Mouse (Mus musculus) kidney, embryonic 14.5 days (tissue): ENCODE measurements around the gene Hint3. TPM values are rescaled to one million over a fixed set of nuclear protein-coding genes. Genes with fewer than 3 reads are reported as not detected.
A peak's percentile ranks its signal among the peaks of the same experiment; 100 is the strongest.
"Not testable (repeated sequence)": the region's sequence is repeated elsewhere in the genome, so short reads cannot be mapped to it uniquely, and the experiment has no call there.

ENCODE experiments used
- ATAC-seq: fragments of 200-750 bp; cut with Nextera tagmentation; 2 replicates; pipeline ENCODE4 v1.8.0; 2017; ENCODE audit warnings: moderate number of reproducible peaks, mild to moderate bottlenecking, moderate TSS enrichment, moderate library complexity; ENCODE audit not compliant: low FRiP score, low TSS enrichment
- H3K27ac ChIP-seq: fragments of 300-500 bp; sonication (generic); 2 replicates; pipeline ENCODE4 v1.5.1; 2014; ENCODE audit warnings: low read depth, mild to moderate bottlenecking, low read length, moderate library complexity, mixed read lengths
- H3K27me3 ChIP-seq: fragments of 300-500 bp; sonication (generic); 2 replicates; pipeline ENCODE4 v1.6.1; 2014; ENCODE audit warnings: mild to moderate bottlenecking, low read length; ENCODE audit not compliant: control insufficient read depth, insufficient read depth
- H3K36me3 ChIP-seq: fragments of 300-500 bp; sonication (generic); 2 replicates; pipeline ENCODE4 v1.6.1; 2014; ENCODE audit warnings: low read length, mixed read lengths; ENCODE audit not compliant: control insufficient read depth, insufficient read depth
- H3K4me1 ChIP-seq: fragments of 300-500 bp; sonication (generic); 2 replicates; pipeline ENCODE4 v1.6.1; 2014; ENCODE audit warnings: low read length, mixed read lengths; ENCODE audit not compliant: control insufficient read depth, insufficient read depth
- H3K4me2 ChIP-seq: fragments of 300-500 bp; sonication (generic); replicated peaks from 2 replicates; pipeline ENCODE4 v1.6.1; 2014; ENCODE audit warnings: low read depth, mild to moderate bottlenecking, low read length
- H3K4me3 ChIP-seq: fragments of 300-500 bp; sonication (generic); 2 replicates; pipeline ENCODE4 v1.5.1; 2014; ENCODE audit warnings: mild to moderate bottlenecking, low read length
- H3K9ac ChIP-seq: fragments of 300-500 bp; sonication (generic); 2 replicates; pipeline ENCODE4 v1.6.1; 2014; ENCODE audit warnings: low read depth, mild to moderate bottlenecking, low read length, moderate library complexity
- H3K9me3 ChIP-seq: fragments of 300-500 bp; sonication (generic); 2 replicates; pipeline ENCODE4 v1.6.1; 2016; ENCODE audit warnings: low read length; ENCODE audit not compliant: control insufficient read depth
- WGBS: fragments of 180-500 bp; shearing (Covaris S2); extraction: QIAGEN DNeasy Blood & Tissue Kit; methylation state at CpG from one replicate; pipeline ENCODE4 v1.1.7; 2014; 5-methylcytosine and 5-hydroxymethylcytosine counted together
- polyA plus RNA-seq: library from polyadenylated mRNA; unstranded; fragments of >200 nt; fragmentation: Nextera tagmentation; extraction: Ambion mirVana; gene quantifications from 2 replicates; pipeline ENCODE4 v1.2.1, GENCODE M21; 2014

Hint3 gene
- 24.0 and 26.2 TPM in 2 replicates for polyA plus RNA-seq

DNA sequence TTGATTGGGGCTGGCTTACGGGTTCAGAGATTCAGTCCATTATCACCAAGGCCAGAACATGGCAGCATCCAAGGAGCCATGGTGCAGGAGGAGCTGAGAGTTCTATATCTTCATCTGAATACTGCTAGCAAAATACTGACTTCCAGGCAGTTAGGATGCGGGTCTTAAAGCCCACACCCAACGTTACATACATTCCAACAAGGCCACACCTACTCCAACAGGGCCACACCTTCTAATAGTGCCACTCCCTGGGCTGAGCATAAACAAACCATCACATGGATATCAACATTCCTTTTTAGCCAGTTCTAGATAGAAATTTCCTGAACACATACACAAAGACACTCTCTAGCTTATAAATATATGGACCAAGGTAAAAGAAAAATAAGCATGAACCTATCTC lies at the start of gene Hint3:
Gene Hint3, minus strand, starts transcription at position 120 of the 400 bp plus-strand sequence.
- Histone ChIP-seq H3K4me3 (no peak within 1 kb of the TSS), H3K4me2 (no peak within 1 kb of the TSS), H3K9me3 (no peaks in the 10 kb centered on the region), H3K4me1 (no peaks in the 10 kb centered on the region), H3K27me3 (no peaks in the 10 kb centered on the region), H3K27ac (no peak within 1 kb of the TSS), H3K36me3 (no peaks in the 10 kb centered on the region), H3K9ac (no peak within 1 kb of the TSS)
- WGBS, result 93% methylated on average over 3 of the region's 3 CpGs
- no peak for ATAC-seq

DNA sequence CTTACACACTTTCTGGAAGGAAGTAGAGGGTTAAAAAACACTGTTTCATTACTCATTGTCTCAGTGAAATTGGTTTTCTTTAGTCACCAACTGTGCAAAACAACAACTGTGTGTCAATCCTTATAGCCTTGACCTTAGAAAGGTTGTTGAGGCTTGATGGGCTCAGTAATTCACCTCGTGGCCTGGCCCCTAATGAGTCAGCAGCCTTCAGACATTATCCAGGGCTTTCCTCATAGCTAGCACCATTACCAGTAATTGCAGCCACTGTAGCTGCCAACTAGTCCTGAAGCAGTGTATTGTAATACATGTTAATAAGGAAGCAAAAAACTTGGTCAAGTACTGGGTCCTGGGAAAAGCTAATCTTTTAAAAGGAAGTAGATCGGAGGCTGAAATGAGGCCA lies 48.6 kb upstream of the Hint3 start:
- Histone ChIP-seq H3K27ac (no peak overlapping the region), H3K27me3 (no peaks in the 10 kb centered on the region), H3K36me3 (no peaks in the 10 kb centered on the region), H3K9ac (no peak overlapping the region), H3K4me3 (no peak overlapping the region), H3K9me3 (no peaks in the 10 kb centered on the region), H3K4me2 (no peak overlapping the region), H3K4me1 (no peaks in the 10 kb centered on the region)
- no peak for ATAC-seq
- WGBS, result 72% methylated on average over 2 of the region's 2 CpGs

DNA sequence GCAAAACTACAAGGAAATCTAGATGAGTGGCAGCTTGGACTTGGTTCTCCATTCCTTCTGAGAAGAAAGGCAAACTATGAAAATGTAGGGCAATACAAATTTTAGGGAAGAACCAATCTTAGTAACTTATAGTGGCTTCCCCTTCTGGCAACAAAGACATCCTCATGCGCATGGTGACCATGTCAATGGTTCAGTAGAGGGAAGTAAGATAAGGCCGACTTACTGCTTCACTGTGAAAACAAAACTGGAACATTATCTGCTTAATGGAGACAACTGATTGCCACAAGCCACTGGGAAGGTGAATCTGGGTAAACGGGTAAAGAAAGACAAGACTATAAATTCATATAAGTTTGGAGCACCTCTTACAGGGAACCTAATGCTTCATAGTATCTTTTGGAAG lies 45.4 kb upstream of the Hint3 start:
- Histone ChIP-seq H3K4me2 (no peak overlapping the region), H3K9me3 (no peaks in the 10 kb centered on the region), H3K9ac (no peak overlapping the region), H3K4me3 (no peak overlapping the region), H3K4me1 (no peaks in the 10 kb centered on the region), H3K27me3 (no peaks in the 10 kb centered on the region), H3K27ac (no peak overlapping the region), H3K36me3 (no peaks in the 10 kb centered on the region)
- 75% methylated on average over 3 of the region's 3 CpGs for WGBS
- ATAC-seq, result no peak

DNA sequence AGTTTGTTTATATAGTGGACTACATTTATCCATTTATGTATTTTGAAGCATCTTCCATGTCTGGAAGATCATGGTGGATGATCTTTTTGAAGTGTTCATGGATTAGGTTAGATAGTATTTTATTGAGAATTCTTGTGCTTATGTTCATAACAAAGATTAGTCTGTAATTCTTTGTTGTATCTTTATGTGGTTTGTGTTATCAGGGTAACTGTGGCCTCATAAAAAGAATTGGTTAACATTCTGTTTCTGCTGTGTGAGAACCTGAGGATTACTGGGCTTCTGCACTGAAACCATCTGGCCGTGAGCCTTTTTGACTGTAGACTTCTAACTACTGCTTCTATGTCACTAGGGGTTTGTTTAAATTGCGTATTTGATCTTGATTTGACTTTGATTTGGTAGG lies 37.1 kb upstream of the Hint3 start:
- H3K36me3 ChIP-seq, result no peaks in the 10 kb centered on the region; the same call in 1 of the 2 replicates
- no peak overlapping the region for H3K9ac ChIP-seq
- no peaks in the 10 kb centered on the region for H3K27me3 ChIP-seq
- no peaks in the 10 kb centered on the region for H3K4me1 ChIP-seq
- H3K4me3 ChIP-seq, result no peak overlapping the region
- no peak overlapping the region for H3K27ac ChIP-seq
- WGBS, result 90% methylated on average over 2 of the region's 2 CpGs
- no peaks in the 10 kb centered on the region for H3K9me3 ChIP-seq
- ATAC-seq, result no peak
- no peak overlapping the region for H3K4me2 ChIP-seq

DNA sequence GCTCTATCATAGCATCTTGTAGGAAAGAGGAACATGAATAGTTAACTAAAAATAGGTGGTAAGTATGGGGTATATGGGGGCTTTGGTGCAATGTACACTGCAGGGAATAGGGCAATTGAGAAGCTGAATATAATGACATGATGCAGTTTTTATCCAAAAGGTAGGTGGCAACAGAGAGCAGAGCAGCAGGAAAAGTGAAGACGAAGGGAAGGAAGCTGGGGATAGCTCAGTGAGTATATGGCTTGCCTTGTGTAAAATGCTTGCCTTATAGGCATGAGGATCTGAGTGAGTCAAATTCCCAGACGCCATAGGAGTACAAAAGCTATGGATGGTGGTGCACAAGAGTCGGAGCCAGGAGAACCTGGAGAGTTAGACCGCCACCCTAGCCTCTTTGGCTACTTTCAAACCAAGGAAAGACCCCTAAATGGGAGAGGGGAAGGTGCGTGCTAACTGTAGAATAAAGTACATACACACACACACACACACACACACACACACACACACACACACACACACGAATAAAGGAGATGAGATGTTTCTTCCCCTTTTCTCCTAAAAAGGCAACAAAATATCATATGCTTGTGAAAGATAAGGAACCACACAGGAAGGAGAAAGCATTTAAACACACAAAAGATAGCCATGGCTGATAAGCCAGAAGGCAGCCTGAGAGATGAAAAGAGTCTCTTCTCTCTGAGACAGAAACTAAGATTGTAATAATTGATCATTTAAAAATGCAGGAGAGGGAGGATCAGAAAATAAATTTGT lies 31.3 kb upstream of the Hint3 start:
- 90% methylated on average over 6 of the region's 6 CpGs for WGBS
- H3K9ac ChIP-seq, result no peak overlapping the region
- no peak for ATAC-seq
- H3K4me1 ChIP-seq, result no peaks in the 10 kb centered on the region
- no peaks in the 10 kb centered on the region for H3K9me3 ChIP-seq
- H3K4me3 ChIP-seq, result no peak overlapping the region
- peaks cover 4% of the 10 kb centered on the region; the same call in 1 of the 2 replicates for H3K36me3 ChIP-seq
- H3K27ac ChIP-seq, result no peak overlapping the region
- no peak overlapping the region for H3K4me2 ChIP-seq
- H3K27me3 ChIP-seq, result no peaks in the 10 kb centered on the region

DNA sequence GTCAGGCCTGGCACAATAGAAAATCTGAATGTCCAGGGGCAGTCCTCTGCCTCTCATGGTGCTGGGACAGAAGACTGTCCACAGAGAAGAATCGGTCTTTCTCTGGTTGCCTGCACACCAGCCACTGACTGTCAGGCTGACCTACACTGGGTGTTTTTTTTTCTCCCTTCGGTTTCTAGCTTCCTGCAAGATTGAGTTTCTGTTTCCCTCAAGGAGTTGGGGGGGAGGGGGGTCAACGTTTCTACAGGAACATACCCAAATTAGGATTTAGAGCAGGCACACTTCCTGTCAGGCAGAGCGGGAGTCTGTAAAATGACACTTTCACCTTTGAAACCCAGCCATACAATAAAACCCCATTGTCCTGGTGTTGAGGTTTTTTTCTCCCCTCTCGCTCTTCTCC lies 26.2 kb upstream of the Hint3 start:
- peak overlapping the region; percentile 48; the same call in 1 of the 2 replicates for H3K27ac ChIP-seq
- WGBS, result 0% methylated on average over 5 of the region's 5 CpGs
- H3K4me3 ChIP-seq, result peak overlapping the region; percentile 38
- H3K4me1 ChIP-seq, result no peaks in the 10 kb centered on the region
- no peaks in the 10 kb centered on the region for H3K9me3 ChIP-seq
- no peaks in the 10 kb centered on the region for H3K27me3 ChIP-seq
- ATAC-seq, result peak; percentile 93
- peaks cover 16% of the 10 kb centered on the region; the same call in 1 of the 2 replicates for H3K36me3 ChIP-seq
- H3K9ac ChIP-seq, result peak overlapping the region; percentile 46; the same call in 1 of the 2 replicates
- peak overlapping the region; percentile 63 for H3K4me2 ChIP-seq

DNA sequence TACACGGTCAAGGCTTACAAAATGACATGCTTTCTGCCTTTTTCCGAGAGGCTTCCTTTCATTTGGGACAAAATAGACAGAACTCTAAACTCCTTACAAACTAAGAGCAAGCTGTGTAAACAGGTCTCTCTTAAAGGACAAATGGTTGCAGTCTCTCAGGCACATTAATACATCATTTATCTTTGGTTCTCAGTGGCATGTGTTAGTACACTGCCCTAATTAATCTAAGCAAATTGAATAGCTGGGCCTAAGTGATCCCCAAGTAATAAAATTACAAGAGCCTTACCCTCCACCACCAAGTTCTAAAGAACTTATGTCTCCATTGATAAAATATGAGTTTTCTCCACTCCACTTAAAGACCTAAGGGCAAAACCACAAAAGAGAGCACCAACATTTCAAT lies 18.2 kb upstream of the Hint3 start:
- ATAC-seq, result no peak
- H3K27me3 ChIP-seq, result no peaks in the 10 kb centered on the region

DNA sequence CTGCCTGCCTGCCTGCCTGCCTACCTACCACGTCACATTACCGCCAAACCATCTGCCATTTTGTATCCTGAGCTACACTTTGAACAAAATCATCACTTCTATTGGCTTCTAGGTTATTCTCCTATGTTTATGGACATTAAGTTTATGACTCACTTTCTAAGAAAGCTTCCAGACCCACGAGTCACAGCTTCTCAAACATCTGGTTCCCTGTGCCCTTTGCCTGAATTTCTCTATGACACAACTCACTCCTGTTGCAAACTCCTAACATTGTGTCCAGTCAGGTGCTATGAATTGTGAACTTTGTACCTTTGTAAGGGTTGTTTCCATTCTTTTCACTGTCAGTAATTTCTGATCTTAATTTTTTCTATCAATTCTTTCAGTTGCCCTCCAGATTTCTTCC lies 8.8 kb upstream of the Hint3 start:
- no peak for ATAC-seq
- H3K27ac ChIP-seq, result no peak overlapping the region
- no peaks in the 10 kb centered on the region for H3K4me1 ChIP-seq
- WGBS, result 79% methylated on average over 3 of the region's 3 CpGs
- no peak overlapping the region for H3K9ac ChIP-seq
- H3K4me2 ChIP-seq, result no peak overlapping the region
- H3K9me3 ChIP-seq, result no peaks in the 10 kb centered on the region
- no peaks in the 10 kb centered on the region for H3K36me3 ChIP-seq
- no peaks in the 10 kb centered on the region for H3K27me3 ChIP-seq
- H3K4me3 ChIP-seq, result no peak overlapping the region

More for the DNA sequence above, 18.2 kb upstream of the Hint3 start:
- 22% methylated on average over 2 of the region's 2 CpGs for WGBS
- Histone ChIP-seq H3K4me2 (no peak overlapping the region), H3K4me3 (no peak overlapping the region), H3K9ac (no peak overlapping the region), H3K9me3 (no peaks in the 10 kb centered on the region), H3K4me1 (no peaks in the 10 kb centered on the region), H3K27ac (no peak overlapping the region), H3K36me3 (peaks cover 10% of the 10 kb centered on the region; the same call in 1 of the 2 replicates)

DNA sequence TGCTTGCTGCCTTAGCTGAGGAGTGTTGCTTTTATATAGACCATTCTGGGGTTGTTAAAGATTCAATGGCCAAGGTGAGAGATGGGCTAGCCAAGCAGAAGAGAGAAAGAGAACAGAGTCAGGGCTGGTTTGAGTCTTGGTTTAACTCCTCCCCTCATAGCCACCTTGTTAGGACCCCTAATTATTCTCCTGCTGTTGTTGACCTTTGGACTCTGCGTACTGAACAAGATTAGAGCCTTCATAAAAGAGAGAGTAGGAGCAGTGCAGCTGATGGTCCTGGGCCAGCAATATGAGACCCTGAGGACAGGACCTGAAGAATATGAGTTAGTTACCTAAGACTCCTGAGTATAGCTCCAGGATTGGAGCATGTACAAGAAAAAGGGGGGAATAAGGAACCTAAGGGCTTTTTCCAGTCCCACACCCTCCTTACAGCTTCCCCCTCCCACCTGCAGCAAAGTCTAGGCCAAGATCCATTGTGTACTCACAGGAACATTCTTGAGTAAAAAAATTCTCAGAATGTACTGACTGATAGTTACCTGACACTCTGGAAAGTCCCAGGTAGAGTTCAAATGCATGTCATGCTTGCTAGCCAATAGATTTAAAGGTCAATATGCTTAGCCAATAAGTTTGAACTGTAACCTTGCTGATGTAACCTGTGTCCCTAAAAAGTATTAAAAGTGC lies 7.2 kb upstream of the Hint3 start:
- not testable (repeated sequence) for ATAC-seq, H3K27me3 ChIP-seq, H3K4me2 ChIP-seq, H3K27ac ChIP-seq, H3K4me3 ChIP-seq, H3K9me3 ChIP-seq, H3K36me3 ChIP-seq, H3K9ac ChIP-seq, H3K4me1 ChIP-seq
- 77% methylated on average over 1 of the region's 1 CpGs for WGBS
